Mouse (Mus musculus) midbrain, embryonic 11.5 days (tissue): ENCODE measurements around the gene Nptn. TPM values are rescaled to one million over a fixed set of nuclear protein-coding genes. Genes with fewer than 3 reads are reported as not detected.
A peak's percentile ranks its signal among the peaks of the same experiment; 100 is the strongest.

Source experiments
- ATAC-seq: fragments of 200-750 bp; cut with Nextera tagmentation; 2 replicates; pipeline ENCODE4 v1.8.0; 2017; ENCODE audit warnings: moderate TSS enrichment, moderate library complexity; ENCODE audit not compliant: low FRiP score
- DNase-seq: peaks from one replicate; pipeline ENCODE4 v3.0.0; 2015; ENCODE audit warnings: low spot score; ENCODE audit errors: missing footprints
- H3K27ac ChIP-seq: fragments of 300-500 bp; sonication (generic); 2 replicates; pipeline ENCODE4 v1.5.1; 2014; ENCODE audit warnings: low read depth, low read length
- H3K27me3 ChIP-seq: fragments of 300-500 bp; sonication (generic); 2 replicates; pipeline ENCODE4 v1.6.1; 2014; ENCODE audit warnings: mild to moderate bottlenecking, low read length, moderate library complexity, mixed read lengths; ENCODE audit not compliant: control insufficient read depth, insufficient read depth
- H3K36me3 ChIP-seq: fragments of 300-500 bp; sonication (generic); 2 replicates; pipeline ENCODE4 v1.6.1; 2014; ENCODE audit warnings: mild to moderate bottlenecking, low read length, moderate library complexity, mixed read lengths; ENCODE audit not compliant: control insufficient read depth, insufficient read depth
- H3K4me1 ChIP-seq: fragments of 300-500 bp; sonication (generic); 2 replicates; pipeline ENCODE4 v1.6.1; 2014; ENCODE audit warnings: low read length; ENCODE audit not compliant: control insufficient read depth, insufficient read depth
- H3K4me2 ChIP-seq: fragments of 300-500 bp; sonication (generic); 2 replicates; pipeline ENCODE4 v1.6.1; 2014; ENCODE audit warnings: mild to moderate bottlenecking, moderate library complexity
- H3K4me3 ChIP-seq: fragments of 300-500 bp; sonication (generic); 2 replicates; pipeline ENCODE4 v1.5.1; 2014; ENCODE audit warnings: low read depth, low read length
- H3K9ac ChIP-seq: fragments of 300-500 bp; sonication (generic); 2 replicates; pipeline ENCODE4 v1.6.1; 2014; ENCODE audit warnings: low read length
- H3K9me3 ChIP-seq: fragments of 300-500 bp; sonication (generic); 2 replicates; pipeline ENCODE4 v1.6.1; 2016; ENCODE audit warnings: low read length; ENCODE audit not compliant: control insufficient read depth
- whole genome bisulfite sequencing: fragments of 180-500 bp; shearing (Covaris S2); extraction: QIAGEN DNeasy Blood & Tissue Kit; methylation state at CpG from one replicate; pipeline ENCODE4 v1.1.7; 2014; 5-methylcytosine and 5-hydroxymethylcytosine counted together
- polyA plus RNA-seq: library from polyadenylated mRNA; unstranded; fragments of >200 nt; fragmentation: Nextera tagmentation; extraction: Ambion mirVana; gene quantifications from 2 replicates; pipeline ENCODE4 v1.2.1, GENCODE M21; 2014

The Nptn gene
- polyA plus RNA-seq, 1 experiment from 2014 or later, result 60.7 TPM

GRCm38 (mm10) chr9:58627197-58627596, 45.2 kb downstream of the Nptn start:
- Histone ChIP-seq H3K4me3 (no peak overlapping the region), H3K4me1 (no peaks in the 10 kb centered on the region), H3K36me3 (no peaks in the 10 kb centered on the region), H3K27me3 (no peaks in the 10 kb centered on the region), H3K9me3 (no peaks in the 10 kb centered on the region), H3K27ac (no peak overlapping the region), H3K9ac (no peak overlapping the region), H3K4me2 (no peak overlapping the region)
- WGBS, result 81% methylated on average over 2 of the region's 2 CpGs
- DNase-seq, result no peak
- no peak for ATAC-seq

- Histone ChIP-seq H3K4me1 (no peaks in the 10 kb centered on the region), H3K27me3 (no peaks in the 10 kb centered on the region), H3K27ac (no peak overlapping the region), H3K4me2 (no peak overlapping the region), H3K36me3 (no peaks in the 10 kb centered on the region), H3K9me3 (no peaks in the 10 kb centered on the region), H3K9ac (no peak overlapping the region), H3K4me3 (no peak overlapping the region)
- DNase-seq (no peak), ATAC-seq (no peak)
- 95% methylated on average over 2 of the region's 2 CpGs for WGBS
Observed at GRCm38 (mm10) chr9:58630441-58630840, 48.4 kb downstream of the Nptn start.

- Histone ChIP-seq H3K9me3 (no peaks in the 10 kb centered on the region), H3K4me1 (no peaks in the 10 kb centered on the region), H3K36me3 (peaks cover 2% of the 10 kb centered on the region; the same call in 1 of the 2 replicates), H3K27ac (no peak overlapping the region), H3K27me3 (no peaks in the 10 kb centered on the region), H3K9ac (no peak overlapping the region), H3K4me3 (no peak overlapping the region), H3K4me2 (no peak overlapping the region)
- ATAC-seq (no peak), DNase-seq (no peak)
- 55% methylated on average over 6 of the region's 6 CpGs for WGBS
Observed at GRCm38 (mm10) chr9:58648406-58649264, 66.6 kb downstream of the Nptn start.

DNA sequence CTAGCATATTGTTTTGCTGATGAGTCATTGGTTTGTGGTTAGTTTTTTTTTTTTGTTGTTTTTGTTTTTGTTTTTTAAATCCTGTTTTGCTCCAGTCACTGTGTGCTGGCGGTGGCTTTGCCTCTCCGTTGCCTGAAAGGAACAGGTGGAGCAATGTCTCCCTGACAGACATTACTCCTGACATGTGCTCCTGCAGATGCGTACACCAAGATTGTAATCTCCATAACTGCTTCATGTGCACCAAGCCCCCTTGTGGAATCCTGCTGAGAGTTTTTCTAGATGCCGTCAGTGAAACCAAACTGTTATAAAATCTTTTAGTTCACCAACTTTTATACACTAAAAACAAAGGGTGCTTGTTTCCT, 67.2 kb downstream of the Nptn start:
- no peak overlapping the region for H3K9ac ChIP-seq
- no peak for ATAC-seq

DNA sequence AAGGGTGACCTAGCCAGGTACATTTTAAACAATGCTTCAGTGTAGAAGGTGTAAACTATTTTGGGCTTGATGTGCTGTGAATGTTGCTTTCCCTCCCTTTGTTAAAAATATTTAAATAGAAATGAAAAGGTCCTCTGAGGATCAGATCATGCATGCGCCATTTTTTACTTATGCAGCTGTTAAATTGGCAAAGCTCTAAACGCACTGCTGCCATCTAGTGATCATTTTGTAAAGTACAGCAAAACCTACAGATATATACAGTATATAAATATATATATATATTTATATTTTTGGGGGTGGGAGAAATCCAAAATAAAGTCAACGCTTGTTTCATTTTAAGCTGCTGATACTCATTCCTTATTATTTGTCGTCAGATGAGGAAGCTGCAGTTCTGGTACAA, 70.0 kb downstream of the Nptn start:
- no peaks in the 10 kb centered on the region for H3K9me3 ChIP-seq
- H3K4me1 ChIP-seq, result no peaks in the 10 kb centered on the region
- H3K36me3 ChIP-seq, result no peaks in the 10 kb centered on the region
- DNase-seq (peak; percentile 93), ATAC-seq (no peak)
- H3K9ac ChIP-seq, result no peak overlapping the region
- H3K27ac ChIP-seq, result no peak overlapping the region
- H3K4me2 ChIP-seq, result no peak overlapping the region
- 61% methylated on average over 4 of the region's 4 CpGs for WGBS
- no peaks in the 10 kb centered on the region for H3K27me3 ChIP-seq
- H3K4me3 ChIP-seq, result no peak overlapping the region

More for the DNA sequence above, 67.2 kb downstream of the Nptn start:
- no peak for DNase-seq
- no peak overlapping the region for H3K4me2 ChIP-seq
- no peak overlapping the region for H3K4me3 ChIP-seq
- H3K9me3 ChIP-seq, result no peaks in the 10 kb centered on the region
- H3K27me3 ChIP-seq, result no peaks in the 10 kb centered on the region
- no peak overlapping the region for H3K27ac ChIP-seq
- no peaks in the 10 kb centered on the region for H3K4me1 ChIP-seq
- H3K36me3 ChIP-seq, result peaks cover 2% of the 10 kb centered on the region; the same call in 1 of the 2 replicates
- WGBS, result 67% methylated on average over 4 of the region's 4 CpGs

DNA sequence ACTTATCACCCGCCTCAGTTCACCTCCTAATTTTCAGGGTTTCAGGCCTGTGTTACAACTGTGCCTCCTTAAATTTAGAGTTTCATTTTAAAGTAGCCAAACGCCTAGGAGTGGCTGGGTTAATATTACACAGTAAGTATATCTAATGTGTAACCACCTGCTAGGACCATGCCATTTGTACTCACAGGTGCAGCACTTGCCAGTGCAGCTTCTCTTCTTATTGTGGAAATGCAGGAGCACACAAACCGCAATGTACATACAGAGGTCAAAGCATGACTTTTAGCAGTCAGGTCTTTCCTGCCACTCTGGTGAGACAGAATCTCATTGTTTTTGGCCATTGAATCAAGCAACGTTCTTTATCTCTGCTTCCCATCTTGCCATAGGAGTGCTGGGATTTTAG, 72.5 kb downstream of the Nptn start:
- no peak overlapping the region for H3K27ac ChIP-seq
- no peak overlapping the region for H3K4me2 ChIP-seq
- H3K4me1 ChIP-seq, result no peaks in the 10 kb centered on the region
- 84% methylated on average over 4 of the region's 4 CpGs for WGBS
- H3K27me3 ChIP-seq, result no peaks in the 10 kb centered on the region
- ATAC-seq (no peak), DNase-seq (no peak)
- H3K9me3 ChIP-seq, result no peaks in the 10 kb centered on the region
- no peak overlapping the region for H3K9ac ChIP-seq
- H3K36me3 ChIP-seq, result no peaks in the 10 kb centered on the region
- no peak overlapping the region for H3K4me3 ChIP-seq

GRCm38 (mm10) chr9:58656396-58656795, 74.4 kb downstream of the Nptn start:
- DNase-seq, result no peak
- Histone ChIP-seq H3K4me2 (no peak overlapping the region), H3K4me1 (no peaks in the 10 kb centered on the region), H3K4me3 (no peak overlapping the region), H3K27ac (no peak overlapping the region), H3K9me3 (no peaks in the 10 kb centered on the region), H3K27me3 (no peaks in the 10 kb centered on the region), H3K9ac (no peak overlapping the region), H3K36me3 (no peaks in the 10 kb centered on the region)
- WGBS, result 59% methylated on average over 2 of the region's 2 CpGs
- ATAC-seq, result no peak

GRCm38 (mm10) chr9:58656824-58657223, 74.8 kb downstream of the Nptn start:
- Histone ChIP-seq H3K4me3 (no peak overlapping the region), H3K4me1 (no peaks in the 10 kb centered on the region), H3K27me3 (no peaks in the 10 kb centered on the region), H3K4me2 (no peak overlapping the region), H3K36me3 (no peaks in the 10 kb centered on the region), H3K9ac (no peak overlapping the region), H3K9me3 (no peaks in the 10 kb centered on the region), H3K27ac (no peak overlapping the region)
- WGBS, result 92% methylated on average over 2 of the region's 2 CpGs
- no peak for ATAC-seq
- no peak for DNase-seq

DNA sequence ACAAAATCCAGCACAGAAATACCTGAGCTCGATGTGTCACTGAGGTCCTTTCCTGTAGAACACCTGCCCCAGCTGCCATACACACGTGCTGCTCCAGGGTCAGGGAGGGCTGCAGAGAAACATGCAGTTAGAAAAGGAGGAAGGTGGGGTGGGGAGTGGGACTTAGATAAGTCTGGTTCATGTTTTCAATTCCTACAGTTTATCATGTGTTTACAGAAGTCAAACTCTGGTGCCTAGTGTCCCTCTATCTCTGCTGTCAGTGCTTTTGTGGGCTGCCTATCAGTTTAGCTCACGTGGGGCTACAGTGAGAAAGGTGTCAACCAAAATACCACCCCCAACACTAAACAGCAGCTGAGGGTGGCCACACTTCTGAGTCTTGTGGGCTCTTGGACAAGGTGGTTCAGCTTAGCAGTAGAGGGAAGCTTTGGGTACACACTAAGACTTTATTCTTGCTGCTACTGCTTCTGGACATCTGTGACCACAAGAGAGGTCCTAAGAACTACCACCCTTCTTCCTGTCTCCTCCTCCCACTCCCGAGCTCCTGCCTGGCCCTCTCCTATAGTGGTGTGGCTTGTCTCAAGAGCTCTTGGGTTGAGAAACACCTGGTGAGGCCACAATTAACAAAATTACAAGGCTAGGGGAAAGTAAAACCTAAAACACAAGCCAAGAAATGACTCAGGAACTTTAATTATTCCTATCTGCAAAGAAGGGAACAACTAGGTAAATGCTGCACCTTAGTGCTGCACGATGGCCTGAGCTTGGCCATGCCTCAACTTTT, 75.9 kb downstream of the Nptn start:
- WGBS, result 89% methylated on average over 5 of the region's 5 CpGs
- ATAC-seq, result no peak
- H3K4me2 ChIP-seq, result no peak overlapping the region
- H3K4me1 ChIP-seq, result no peaks in the 10 kb centered on the region
- no peak overlapping the region for H3K27ac ChIP-seq
- H3K36me3 ChIP-seq, result peaks cover 5% of the 10 kb centered on the region; the same call in 1 of the 2 replicates
- no peak overlapping the region for H3K9ac ChIP-seq
- no peaks in the 10 kb centered on the region for H3K27me3 ChIP-seq
- DNase-seq, result peak; percentile 28
- H3K9me3 ChIP-seq, result no peaks in the 10 kb centered on the region
- H3K4me3 ChIP-seq, result no peak overlapping the region
